Mouse (Mus musculus): Measurements from ENCODE around the gene Gaa. TPM values are rescaled to one million over a fixed set of nuclear protein-coding genes. Genes with fewer than 3 reads are reported as not detected.
A peak's percentile ranks its signal among the peaks of the same experiment; 100 is the strongest.

Gene Gaa
- polyA plus RNA-seq, 1 experiment from 2014 or later, result 75.7 TPM

DNA sequence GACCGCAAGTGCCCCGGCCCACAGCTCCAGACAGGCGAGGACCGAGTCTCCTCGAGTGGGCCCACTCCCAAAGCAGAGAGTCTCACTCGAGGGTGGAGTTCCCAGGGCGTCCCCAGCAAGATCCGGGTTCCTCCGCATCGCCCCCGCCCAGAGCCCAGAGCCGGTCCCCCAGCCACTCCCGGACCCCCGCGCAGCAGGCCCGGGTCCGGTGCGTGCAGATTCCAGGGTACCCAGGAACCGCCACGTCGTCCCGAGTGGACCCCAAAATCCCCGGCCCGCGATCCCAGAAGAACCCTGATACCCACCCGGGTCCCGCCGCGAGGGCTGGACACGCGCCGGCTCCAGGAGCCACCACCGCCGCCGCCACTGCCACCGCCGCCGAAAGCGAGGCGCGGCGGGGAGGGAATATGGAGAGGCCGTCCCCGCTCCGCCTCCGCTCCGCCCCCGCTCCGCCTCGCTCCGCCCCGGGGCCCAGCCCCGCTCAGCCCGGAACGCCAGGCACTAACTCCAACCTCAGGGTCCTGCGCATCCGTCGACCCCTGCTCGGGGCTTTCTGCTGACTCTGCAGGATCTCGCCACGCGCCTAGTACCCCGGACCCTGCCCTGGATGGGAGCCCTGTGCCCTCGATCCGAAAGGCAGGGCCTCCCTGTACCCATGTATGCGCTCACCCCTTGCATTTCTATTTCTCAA, 39.5 kb upstream of the Gaa start, which contains the start of the genes Tbc1d16 and Ccdc40:
Gene Tbc1d16 (minus strand): TSS at position 409 of the 691 bp plus-strand sequence.
Gene Ccdc40 (plus strand): TSS at position 482 of the 691 bp plus-strand sequence.
- Histone ChIP-seq H3K4me2 (ENCODE audit: low read length) (peak within 1 kb of the TSS; percentile 89), H3K4me3 (ENCODE audit: control insufficient read depth in 1 of 2, insufficient read depth in 1 of 2, low read depth in 1 of 2, low read length in 2 of 2) (peak within 1 kb of the TSS; percentile 60 to 77), H3K27me3 (ENCODE audit: control insufficient read depth, insufficient read depth, low read length) (peaks cover 9% of the 10 kb centered on the region; the same call in 1 of the 2 replicates), H3K27ac (replicated peaks in 1 of 2; ENCODE audit: control insufficient read depth in 1 of 2, insufficient read depth in 1 of 2, low read depth in 2 of 2, low read length in 2 of 2) (peak within 1 kb of the TSS in 1 of 2 experiments; percentile 41; a peak in 1 of 4 replicates), H3K9ac (ENCODE audit: low read length) (peak within 1 kb of the TSS; percentile 89), H3K36me3 (ENCODE audit: control insufficient read depth, insufficient read depth, low read length) (no peaks in the 10 kb centered on the region), H3K4me1 (ENCODE audit: control insufficient read depth in 2 of 2, insufficient read depth in 2 of 2, low read length in 2 of 2) (peaks cover 7 to 15% of the 10 kb centered on the region in 2 experiments; a peak in 3 of 4 replicates), H3K9me3 (ENCODE audit: control insufficient read depth, low read length) (no peaks in the 10 kb centered on the region)
- WGBS, result under 1% methylated on average over 59 of the region's 66 CpGs
- peak; percentile 86 for ATAC-seq (ENCODE audit: insufficient number of reproducible peaks, insufficient read depth, low FRiP score, low read depth)

DNA sequence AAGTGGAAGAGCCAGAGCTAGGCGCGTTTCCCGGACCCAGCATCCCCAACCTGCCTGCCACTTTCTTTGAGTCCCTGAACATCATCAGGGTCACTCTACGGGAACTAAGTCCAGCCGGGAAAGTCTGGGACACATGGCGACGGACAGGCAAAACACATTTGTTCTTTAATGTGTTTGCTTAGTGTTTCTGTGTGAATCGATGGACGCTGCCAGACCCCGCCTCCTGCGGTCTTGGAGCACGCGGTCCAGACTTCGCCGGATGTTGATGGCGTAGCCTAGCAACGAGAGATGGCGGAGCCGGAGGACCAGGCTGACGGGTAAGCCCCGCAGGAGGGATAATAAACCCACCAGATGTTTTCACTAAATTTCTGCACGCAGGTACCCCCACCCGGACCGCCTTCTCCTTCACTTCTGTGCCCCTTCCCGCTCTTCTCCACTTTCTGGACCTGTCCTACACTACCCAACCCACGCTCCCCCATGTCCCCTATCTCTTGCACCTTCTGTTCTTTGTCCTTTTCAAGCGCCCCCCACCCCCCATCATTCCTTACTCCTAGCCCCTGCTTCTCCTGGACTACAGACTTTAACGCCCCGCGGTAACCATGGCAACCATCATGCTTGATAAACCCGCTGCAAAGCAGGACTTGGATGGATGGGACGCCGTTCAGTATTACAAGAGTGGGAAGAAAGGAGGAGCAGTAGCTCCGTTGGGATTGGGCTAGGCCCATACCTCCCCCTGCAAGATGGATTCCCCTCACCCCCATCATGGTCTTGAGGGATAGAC, 38.7 kb upstream of the Gaa start:
- peak overlapping the region; percentile 60 to 77 for H3K4me3 ChIP-seq (ENCODE audit: control insufficient read depth in 1 of 2, insufficient read depth in 1 of 2, low read depth in 1 of 2, low read length in 2 of 2)
- H3K4me2 ChIP-seq (ENCODE audit: low read length), result peak overlapping the region; percentile 89
- peak; percentile 45 for ATAC-seq (ENCODE audit: insufficient number of reproducible peaks, insufficient read depth, low FRiP score, low read depth)
- H3K9me3 ChIP-seq (ENCODE audit: control insufficient read depth, low read length), result no peaks in the 10 kb centered on the region
- WGBS, result 1% methylated on average over 34 of the region's 34 CpGs
- H3K27me3 ChIP-seq (ENCODE audit: control insufficient read depth, insufficient read depth, low read length), result peaks cover 9% of the 10 kb centered on the region; the same call in 1 of the 2 replicates
- H3K4me1 ChIP-seq (ENCODE audit: control insufficient read depth in 2 of 2, insufficient read depth in 2 of 2, low read length in 2 of 2), result peaks cover 7 to 15% of the 10 kb centered on the region in 2 experiments; a peak in 3 of 4 replicates
- no peaks in the 10 kb centered on the region for H3K36me3 ChIP-seq (ENCODE audit: control insufficient read depth, insufficient read depth, low read length)
- no peak overlapping the region for H3K27ac ChIP-seq (replicated peaks in 1 of 2; ENCODE audit: control insufficient read depth in 1 of 2, insufficient read depth in 1 of 2, low read depth in 2 of 2, low read length in 2 of 2)
- peak overlapping the region; percentile 89 for H3K9ac ChIP-seq (ENCODE audit: low read length)

DNA sequence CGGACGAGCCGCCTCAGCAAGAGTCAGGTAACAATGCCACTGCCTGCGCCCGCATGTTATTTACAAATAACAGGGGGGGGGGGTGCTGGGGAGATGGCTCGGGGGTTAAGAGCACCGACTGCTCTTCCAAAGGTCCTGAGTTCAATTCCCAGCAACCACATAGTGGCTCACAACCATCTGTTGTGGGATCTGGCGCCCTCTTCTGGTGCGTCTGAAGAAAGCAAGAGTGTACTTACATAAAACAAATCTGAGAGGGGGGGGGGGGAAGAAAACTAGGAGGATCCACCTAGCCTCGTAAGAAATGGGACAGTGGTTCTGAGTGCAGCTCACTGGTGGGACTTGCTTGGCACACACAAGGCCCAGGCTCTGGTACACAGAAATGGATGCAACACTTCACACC, 32.9 kb upstream of the Gaa start:
- no peaks in the 10 kb centered on the region for H3K36me3 ChIP-seq (ENCODE audit: control insufficient read depth, insufficient read depth, low read length)
- no peak overlapping the region for H3K4me3 ChIP-seq (ENCODE audit: control insufficient read depth in 1 of 2, insufficient read depth in 1 of 2, low read depth in 1 of 2, low read length in 2 of 2)
- H3K9ac ChIP-seq (ENCODE audit: low read length), result no peak overlapping the region
- H3K4me2 ChIP-seq (ENCODE audit: low read length), result no peak overlapping the region
- H3K9me3 ChIP-seq (ENCODE audit: control insufficient read depth, low read length), result peaks cover 3% of the 10 kb centered on the region; the same call in 1 of the 2 replicates
- no peak for ATAC-seq (ENCODE audit: insufficient number of reproducible peaks, insufficient read depth, low FRiP score, low read depth)
- WGBS, result 91% methylated on average over 10 of the region's 10 CpGs
- H3K4me1 ChIP-seq (ENCODE audit: control insufficient read depth in 2 of 2, insufficient read depth in 2 of 2, low read length in 2 of 2), result peaks cover 2 to 4% of the 10 kb centered on the region in 2 experiments; a peak in 2 of 4 replicates
- no peak overlapping the region for H3K27ac ChIP-seq (replicated peaks in 1 of 2; ENCODE audit: control insufficient read depth in 1 of 2, insufficient read depth in 1 of 2, low read depth in 2 of 2, low read length in 2 of 2)
- H3K27me3 ChIP-seq (ENCODE audit: control insufficient read depth, insufficient read depth, low read length), result peaks cover 4% of the 10 kb centered on the region; the same call in 1 of the 2 replicates

DNA sequence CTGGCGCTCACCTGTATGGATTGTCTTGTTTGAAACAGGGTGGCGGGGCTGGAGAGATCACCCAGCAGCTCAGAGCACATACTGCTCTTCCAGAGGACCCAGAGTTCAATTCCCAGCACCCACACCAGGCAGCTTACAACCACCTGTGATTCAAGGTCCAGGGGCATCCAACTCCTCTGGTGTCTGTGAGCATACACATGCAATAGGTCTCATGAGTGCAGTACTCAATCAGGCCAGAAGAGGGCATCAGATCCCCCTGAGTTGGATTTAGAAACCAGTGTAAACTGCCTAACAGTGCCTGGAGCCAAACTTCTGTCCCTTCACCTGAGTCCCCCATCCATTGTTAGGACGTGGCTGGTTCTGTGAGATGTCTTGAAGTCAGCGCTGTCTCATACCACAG, 32.1 kb upstream of the Gaa start:
- Histone ChIP-seq H3K4me3 (ENCODE audit: control insufficient read depth in 1 of 2, insufficient read depth in 1 of 2, low read depth in 1 of 2, low read length in 2 of 2) (no peak overlapping the region), H3K4me2 (ENCODE audit: low read length) (no peak overlapping the region), H3K9ac (ENCODE audit: low read length) (no peak overlapping the region), H3K27me3 (ENCODE audit: control insufficient read depth, insufficient read depth, low read length) (no peaks in the 10 kb centered on the region), H3K4me1 (ENCODE audit: control insufficient read depth in 2 of 2, insufficient read depth in 2 of 2, low read length in 2 of 2) (peaks cover 2 to 4% of the 10 kb centered on the region in 2 experiments; a peak in 2 of 4 replicates), H3K36me3 (ENCODE audit: control insufficient read depth, insufficient read depth, low read length) (no peaks in the 10 kb centered on the region), H3K9me3 (ENCODE audit: control insufficient read depth, low read length) (peaks cover 3% of the 10 kb centered on the region; the same call in 1 of the 2 replicates), H3K27ac (replicated peaks in 1 of 2; ENCODE audit: control insufficient read depth in 1 of 2, insufficient read depth in 1 of 2, low read depth in 2 of 2, low read length in 2 of 2) (no peak overlapping the region)
- ATAC-seq (ENCODE audit: insufficient number of reproducible peaks, insufficient read depth, low FRiP score, low read depth), result no peak
- WGBS, result 80% methylated on average over 4 of the region's 4 CpGs

DNA sequence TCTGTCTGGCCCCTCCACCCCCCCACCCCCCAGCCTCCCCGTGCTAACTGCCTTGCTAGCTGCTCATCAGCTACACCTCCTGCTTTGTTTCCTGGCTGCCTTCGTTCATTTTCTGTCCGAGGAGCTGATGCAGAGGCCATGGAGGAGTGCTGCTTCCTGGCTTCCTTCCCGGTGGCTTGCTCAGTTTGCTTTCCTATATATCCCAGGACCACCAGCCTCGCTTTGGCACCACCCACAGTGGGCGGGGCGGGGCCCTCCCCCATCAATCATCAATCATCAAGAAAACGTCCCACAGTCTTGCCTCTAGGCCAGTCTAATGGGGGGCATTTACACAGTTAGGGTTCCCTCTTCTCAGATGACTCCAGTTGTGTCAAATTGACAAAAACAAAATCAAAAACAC, 31.3 kb upstream of the Gaa start:
- Histone ChIP-seq H3K9me3 (ENCODE audit: control insufficient read depth, low read length) (peaks cover 3% of the 10 kb centered on the region; the same call in 1 of the 2 replicates), H3K4me3 (ENCODE audit: control insufficient read depth in 1 of 2, insufficient read depth in 1 of 2, low read depth in 1 of 2, low read length in 2 of 2) (no peak overlapping the region), H3K36me3 (ENCODE audit: control insufficient read depth, insufficient read depth, low read length) (no peaks in the 10 kb centered on the region), H3K4me2 (ENCODE audit: low read length) (no peak overlapping the region), H3K4me1 (ENCODE audit: control insufficient read depth in 2 of 2, insufficient read depth in 2 of 2, low read length in 2 of 2) (peaks cover 2 to 4% of the 10 kb centered on the region in 2 experiments; a peak in 2 of 4 replicates), H3K27ac (replicated peaks in 1 of 2; ENCODE audit: control insufficient read depth in 1 of 2, insufficient read depth in 1 of 2, low read depth in 2 of 2, low read length in 2 of 2) (no peak overlapping the region), H3K27me3 (ENCODE audit: control insufficient read depth, insufficient read depth, low read length) (no peaks in the 10 kb centered on the region), H3K9ac (ENCODE audit: low read length) (no peak overlapping the region)
- WGBS, result 26% methylated on average over 8 of the region's 8 CpGs
- no peak for ATAC-seq (ENCODE audit: insufficient number of reproducible peaks, insufficient read depth, low FRiP score, low read depth)

- H3K27me3 ChIP-seq (ENCODE audit: control insufficient read depth, insufficient read depth, low read length), result no peaks in the 10 kb centered on the region
- no peak overlapping the region for H3K4me2 ChIP-seq (ENCODE audit: low read length)
- peaks cover 3% of the 10 kb centered on the region; the same call in 1 of the 2 replicates for H3K9me3 ChIP-seq (ENCODE audit: control insufficient read depth, low read length)
- no peak overlapping the region for H3K4me3 ChIP-seq (ENCODE audit: control insufficient read depth in 1 of 2, insufficient read depth in 1 of 2, low read depth in 1 of 2, low read length in 2 of 2)
- no peaks in the 10 kb centered on the region for H3K36me3 ChIP-seq (ENCODE audit: control insufficient read depth, insufficient read depth, low read length)
- ATAC-seq (ENCODE audit: insufficient number of reproducible peaks, insufficient read depth, low FRiP score, low read depth), result no peak
- peaks cover 2 to 4% of the 10 kb centered on the region in 2 experiments; a peak in 2 of 4 replicates for H3K4me1 ChIP-seq (ENCODE audit: control insufficient read depth in 2 of 2, insufficient read depth in 2 of 2, low read length in 2 of 2)
- H3K9ac ChIP-seq (ENCODE audit: low read length), result no peak overlapping the region
- WGBS, result 54% methylated on average over 3 of the region's 3 CpGs
- no peak overlapping the region for H3K27ac ChIP-seq (replicated peaks in 1 of 2; ENCODE audit: control insufficient read depth in 1 of 2, insufficient read depth in 1 of 2, low read depth in 2 of 2, low read length in 2 of 2)
Measured at GRCm38 (mm10) chr11:119237007-119237406, 30.7 kb upstream of the Gaa start.

DNA sequence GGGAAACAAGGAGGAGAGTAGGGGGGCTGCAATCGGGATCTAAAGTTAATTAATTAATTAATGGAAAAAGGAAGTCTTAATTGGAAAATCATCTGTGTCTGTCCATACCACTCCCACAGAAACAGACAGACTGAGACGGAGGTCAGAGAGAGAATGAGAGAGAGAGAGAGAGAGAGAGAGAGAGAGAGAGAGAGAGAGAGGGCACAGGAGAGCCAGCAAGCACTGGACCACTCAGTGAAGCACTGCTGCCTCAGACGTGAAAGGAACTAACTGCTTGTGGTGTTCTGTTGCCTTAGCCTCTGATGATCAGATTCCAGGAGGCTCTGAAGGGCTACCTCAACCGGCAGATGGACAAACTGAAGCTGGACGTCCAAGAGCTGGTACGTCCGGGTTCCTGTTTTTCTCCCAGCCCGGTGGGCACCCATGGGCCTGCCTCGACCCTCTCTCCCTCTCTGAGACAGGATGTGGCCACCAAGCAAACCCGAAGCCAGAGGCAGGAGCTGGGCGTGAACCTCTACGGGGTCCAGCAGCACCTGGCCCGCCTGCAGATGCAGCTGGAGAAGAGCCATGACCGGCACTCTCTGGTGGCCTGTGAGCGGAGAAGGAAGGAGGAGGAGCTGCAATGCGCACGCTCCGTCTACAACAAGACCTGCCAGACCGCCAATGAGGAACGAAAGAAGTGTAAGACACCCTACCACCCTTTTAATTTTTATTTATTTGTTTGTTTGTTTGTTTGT, 30.0 kb upstream of the Gaa start:
- Histone ChIP-seq H3K4me2 (ENCODE audit: low read length) (peak overlapping the region; percentile 71), H3K9ac (ENCODE audit: low read length) (0 out of 2 replicates have a peak overlapping the region, but pooled peaks have one; percentile 39), H3K36me3 (ENCODE audit: control insufficient read depth, insufficient read depth, low read length) (no peaks in the 10 kb centered on the region), H3K27ac (replicated peaks in 1 of 2; ENCODE audit: control insufficient read depth in 1 of 2, insufficient read depth in 1 of 2, low read depth in 2 of 2, low read length in 2 of 2) (0 out of 4 replicates have a peak overlapping the region, but pooled peaks of 1 of the 2 experiments have one; percentile 1), H3K4me3 (ENCODE audit: control insufficient read depth in 1 of 2, insufficient read depth in 1 of 2, low read depth in 1 of 2, low read length in 2 of 2) (peak overlapping the region; percentile 32 to 33), H3K4me1 (ENCODE audit: control insufficient read depth in 2 of 2, insufficient read depth in 2 of 2, low read length in 2 of 2) (peaks cover 2 to 4% of the 10 kb centered on the region in 2 experiments; a peak in 2 of 4 replicates), H3K9me3 (ENCODE audit: control insufficient read depth, low read length) (peaks cover 3% of the 10 kb centered on the region; the same call in 1 of the 2 replicates), H3K27me3 (ENCODE audit: control insufficient read depth, insufficient read depth, low read length) (no peaks in the 10 kb centered on the region)
- WGBS, result 24% methylated on average over 20 of the region's 20 CpGs
- ATAC-seq (ENCODE audit: insufficient number of reproducible peaks, insufficient read depth, low FRiP score, low read depth), result 0 out of 2 replicates have a peak, but pooled peaks have one; percentile 37
